Mouse (Mus musculus) T-helper 17 cell (primary cell): ENCODE results near the gene Usp39.

Source experiments
- in situ Hi-C, 2 experiments: fragments of 300-600 bp; cut with MboI, MseI; formaldehyde crosslinking; loops; 1 replicate in 1 of 2; 2 replicates in 1 of 2; pipeline ENCODE4 v1.15.1; 2025; ENCODE audit warnings: high pct_unique_total_duplicates in 2 of 2

The Usp39 gene

DNA sequence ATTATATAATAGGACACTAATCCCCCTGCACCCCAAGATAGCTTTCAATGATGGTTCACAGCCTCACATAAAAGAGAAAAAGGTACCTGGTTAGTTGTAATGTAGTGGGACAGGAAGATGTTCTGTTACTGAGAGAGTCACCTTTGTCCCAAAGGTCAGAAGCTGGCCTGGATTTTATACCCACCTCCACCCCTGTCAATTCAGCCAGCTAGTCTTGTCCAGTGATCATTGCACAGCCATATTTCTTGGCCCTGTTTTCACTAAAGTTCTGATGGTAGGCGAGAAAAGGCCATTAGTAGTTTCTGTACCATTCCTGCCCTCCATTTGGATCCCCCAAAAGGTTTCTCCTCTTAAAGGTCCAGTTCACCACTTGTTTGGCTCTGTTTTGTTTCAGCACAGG, 9.0 kb upstream of the Usp39 start:
- in situ Hi-C loops: no loop called here

DNA sequence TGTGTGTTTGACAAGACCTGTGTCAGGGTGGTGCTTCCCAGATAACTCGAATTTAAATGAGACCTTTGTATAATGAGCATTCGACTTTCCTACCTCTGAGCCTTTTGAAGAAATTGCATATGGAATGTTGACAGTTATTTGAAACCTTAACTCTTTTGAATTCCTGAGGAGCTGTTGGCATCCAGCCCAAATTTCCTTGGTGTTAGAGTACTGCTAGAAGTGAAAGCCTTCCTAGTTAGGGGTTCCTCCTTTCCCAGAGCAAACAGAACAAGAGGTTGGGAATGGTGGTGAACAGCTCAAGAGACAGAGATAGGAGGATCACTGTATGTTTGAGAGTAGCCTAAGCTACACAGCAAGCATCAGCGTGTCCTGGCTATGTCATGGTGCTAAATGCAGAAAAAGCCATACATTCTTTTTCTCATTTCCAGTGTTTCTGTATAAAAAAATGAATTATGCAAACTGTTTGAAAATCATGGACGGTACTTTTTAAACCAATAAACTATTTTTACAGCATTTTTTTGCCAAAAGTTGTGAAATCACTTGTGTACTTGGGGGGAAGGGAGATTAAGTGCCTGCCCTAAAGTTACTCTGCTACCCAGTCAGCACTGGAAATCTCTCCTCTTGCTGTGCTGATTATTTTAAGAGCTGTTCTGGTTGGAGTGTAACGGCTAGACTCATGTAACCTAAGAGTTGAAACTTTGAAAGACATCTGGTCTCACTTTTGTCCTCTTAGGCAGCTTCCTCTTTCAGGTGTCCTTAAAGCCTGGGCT, 7.8 kb upstream of the Usp39 start:
- in situ Hi-C loops: no loop called here

DNA sequence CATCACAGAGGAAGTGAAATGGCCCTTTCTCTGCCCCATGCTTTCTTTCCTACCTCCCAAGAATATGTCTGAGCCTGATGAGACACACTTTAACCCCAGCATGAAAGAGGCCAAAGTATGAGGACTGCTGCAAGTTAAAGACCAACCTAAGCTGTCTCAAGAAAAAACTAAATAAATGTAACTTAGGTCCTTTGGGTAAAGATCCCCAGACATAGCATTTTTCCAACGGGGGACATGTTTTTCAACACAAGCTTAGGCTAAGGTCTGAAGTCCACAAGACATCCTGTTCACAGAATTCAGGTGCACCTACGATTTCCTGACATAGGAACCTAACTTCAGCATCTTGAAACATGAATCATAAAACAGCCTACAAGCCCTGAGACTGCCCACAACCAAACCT, 5.2 kb upstream of the Usp39 start:
- in situ Hi-C loops: no loop called here

DNA sequence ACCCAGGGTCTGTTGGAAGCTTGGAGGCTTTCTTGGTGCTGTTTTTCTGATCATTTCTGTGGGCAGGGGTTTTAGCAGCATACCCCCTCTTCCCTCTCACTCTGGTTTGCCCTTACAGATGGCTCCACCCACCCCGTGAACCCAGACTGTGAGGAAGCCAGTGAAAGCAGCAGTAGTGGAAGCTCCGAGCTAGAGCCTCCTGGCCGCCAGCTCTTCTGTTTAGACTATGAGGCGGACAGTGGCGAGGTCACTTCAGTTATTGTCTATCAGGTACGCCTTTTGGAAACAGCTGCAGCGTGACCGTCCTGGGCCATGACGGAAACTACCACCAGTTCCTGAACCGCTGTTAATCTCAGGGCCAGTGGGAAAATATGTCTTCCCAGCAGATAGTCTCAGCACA, 3.4 kb upstream of the Usp39 start:
- in situ Hi-C loops: loop anchor here in 1 of 2 experiments (5.0 to 25.0 kb wide), 2 partner anchors 204 to 761 kb away; no protein-coding TSS in a partner anchor

DNA sequence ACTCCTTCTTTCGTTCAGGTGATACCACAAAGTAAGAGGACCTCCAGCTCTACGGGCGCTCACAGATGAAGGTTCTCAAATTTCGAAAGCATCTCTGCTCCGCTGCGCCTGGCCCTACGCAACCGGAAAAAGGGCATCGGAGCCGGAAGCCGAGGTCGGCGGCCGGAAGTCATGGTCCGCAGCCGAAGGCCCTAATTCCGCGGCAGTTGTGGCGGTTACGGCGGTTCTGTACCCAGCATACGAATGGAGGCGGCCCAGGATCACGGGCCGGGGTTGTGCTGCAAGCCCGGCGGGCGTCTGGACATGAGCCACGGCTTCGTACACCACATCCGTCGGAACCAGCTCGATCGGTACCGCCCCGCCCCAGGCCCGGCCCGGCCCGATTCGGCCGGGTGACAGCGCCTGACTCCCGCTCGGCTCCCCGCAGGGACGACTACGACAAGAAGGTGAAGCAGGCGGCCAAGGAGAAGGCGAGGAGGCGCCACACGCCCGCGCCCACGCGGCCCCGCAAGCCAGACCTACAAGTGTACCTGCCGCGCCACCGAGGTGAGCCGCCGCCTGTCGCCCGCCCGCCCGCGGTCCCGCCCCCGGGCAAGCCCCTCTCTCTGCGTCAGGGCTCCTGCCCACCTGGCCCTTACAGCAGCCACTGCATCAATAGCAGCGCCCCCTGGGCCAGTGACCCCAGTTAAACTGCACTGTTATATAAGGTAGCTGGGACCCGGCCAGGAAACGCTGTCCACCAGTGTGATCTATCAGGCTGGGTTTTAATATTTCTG, 2.4 kb upstream of the Usp39 start, which contains the start of gene 0610030E20Rik:
Gene 0610030E20Rik, plus strand, starts transcription at position 152 of the 776 bp plus-strand sequence.
- in situ Hi-C loops: loop anchor here in 1 of 2 experiments (5.0 to 25.0 kb wide), 2 partner anchors 205 to 760 kb away; no protein-coding TSS in a partner anchor

DNA sequence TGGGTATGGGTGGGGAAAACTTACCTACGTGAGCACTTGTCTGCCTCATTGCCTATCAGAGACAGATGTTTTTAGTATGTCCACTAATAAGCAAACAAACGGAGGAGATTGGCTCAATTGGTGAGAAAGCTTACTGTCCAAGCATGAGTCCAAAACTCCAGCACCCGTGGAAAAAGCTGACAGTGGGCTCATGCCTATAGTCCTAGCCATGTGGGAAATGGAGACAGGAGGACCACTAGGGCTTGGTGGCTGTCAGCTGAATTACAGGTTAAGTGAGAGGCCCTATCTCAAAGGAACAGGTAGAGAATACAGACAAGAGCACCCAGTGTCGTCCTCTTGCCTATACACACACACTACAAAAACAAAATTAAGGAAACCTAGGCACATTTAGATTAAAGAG, 1.3 kb upstream of the Usp39 start:
- in situ Hi-C loops: loop anchor here in 1 of 2 experiments (5.0 to 25.0 kb wide), 2 partner anchors 206 to 759 kb away; no protein-coding TSS in a partner anchor

DNA sequence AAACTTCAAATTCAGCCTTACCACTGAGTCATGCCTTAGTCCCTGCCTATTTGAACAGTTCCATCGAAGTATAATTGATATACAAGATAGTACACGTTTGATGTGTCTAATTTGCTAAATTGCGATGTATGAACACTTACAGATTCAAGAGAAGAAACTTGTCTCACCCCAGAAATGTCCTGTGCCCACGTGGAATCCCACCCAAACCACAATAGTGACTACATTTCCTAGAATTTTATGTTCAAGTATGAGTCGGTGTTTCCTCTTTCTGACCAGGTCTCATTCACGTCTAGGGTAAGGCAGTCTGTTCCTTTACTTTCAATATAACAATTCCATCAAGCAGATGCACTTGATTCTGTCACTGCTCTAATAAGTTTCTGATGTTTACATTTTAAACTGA, 649 bp upstream of the Usp39 start:
- in situ Hi-C loops: loop anchor here in 1 of 2 experiments (5.0 to 25.0 kb wide), 2 partner anchors 207 to 758 kb away; no protein-coding TSS in a partner anchor

DNA sequence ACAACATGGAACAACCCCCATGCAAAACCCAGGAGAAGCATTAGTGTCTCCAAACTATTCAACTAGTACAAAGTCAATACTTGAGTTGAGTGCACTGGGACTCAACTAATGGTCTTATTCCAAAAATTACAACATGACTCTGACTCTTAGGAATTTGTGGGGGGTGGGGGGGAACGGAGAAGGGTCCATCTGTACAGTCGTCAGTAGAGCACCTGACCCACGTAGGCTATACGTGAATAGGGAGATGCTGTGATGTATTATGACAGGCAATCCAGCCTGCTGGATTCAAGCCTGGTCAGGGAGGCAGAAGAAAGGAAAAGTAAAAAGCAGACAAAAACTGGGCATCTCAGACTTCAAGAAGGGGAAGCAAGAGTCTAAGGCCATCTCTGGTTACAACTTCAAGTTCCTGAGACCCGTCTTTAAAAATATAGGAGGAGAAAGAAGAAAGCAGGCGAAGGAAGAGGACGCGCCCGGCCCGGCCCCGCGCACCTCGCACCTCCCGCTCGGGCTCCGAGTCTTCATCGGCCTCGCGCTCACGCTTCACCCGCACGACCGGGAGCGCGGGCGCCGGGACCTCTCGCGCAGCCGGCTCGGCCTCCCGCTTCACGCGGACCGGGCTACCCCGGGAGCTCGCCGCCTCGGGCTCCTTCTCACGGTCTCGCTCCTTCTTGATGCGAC, 449 bp downstream of the Usp39 start:
- in situ Hi-C loops: loop anchor here in 1 of 2 experiments (5.0 to 25.0 kb wide), 2 partner anchors 208 to 757 kb away; no protein-coding TSS in a partner anchor

DNA sequence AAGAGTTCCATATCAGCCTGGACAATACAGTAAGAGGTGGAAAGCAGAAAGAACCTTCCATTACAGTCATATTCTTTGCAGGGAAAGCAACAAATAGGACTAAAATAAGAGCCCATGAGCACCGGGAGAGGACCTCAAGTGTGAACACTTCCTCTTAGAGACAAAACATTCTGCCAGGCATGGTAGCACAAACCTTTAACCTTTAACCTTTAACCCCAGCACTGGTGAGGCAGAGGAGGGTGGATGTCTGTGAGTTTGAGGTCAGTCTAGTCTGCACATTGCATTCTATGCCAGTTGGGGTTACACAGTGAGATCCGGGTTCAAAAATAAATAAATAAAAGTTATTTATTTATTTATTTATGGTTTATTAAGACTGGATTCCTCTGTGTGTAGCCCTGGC, 4.5 kb downstream of the Usp39 start:
- in situ Hi-C loops: loop anchor here in 1 of 2 experiments (25.0 kb wide), 1 partner anchor 753 kb away; no protein-coding TSS in a partner anchor

DNA sequence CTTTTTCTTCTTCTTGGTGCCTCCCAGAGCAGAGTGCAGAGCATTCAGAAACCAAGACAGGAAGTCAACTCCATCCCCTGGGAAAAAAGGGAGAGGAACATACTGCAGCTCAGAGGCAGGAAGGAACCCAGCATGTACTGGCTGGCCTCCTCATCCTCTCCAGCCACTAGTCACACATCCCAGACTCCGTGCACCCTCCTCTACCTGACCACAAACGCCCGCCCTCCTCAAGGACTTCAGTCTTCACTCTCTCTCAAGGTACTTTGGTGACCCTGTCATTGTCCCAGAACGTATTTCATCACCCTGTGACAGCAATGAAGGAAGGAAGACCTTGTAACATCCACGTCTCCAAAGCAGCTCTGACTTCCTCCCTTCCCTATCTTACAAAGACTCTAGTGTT, 11.9 kb downstream of the Usp39 start:
- in situ Hi-C loops: loop anchor here (10.0 to 25.0 kb wide), 2 partner anchors 708 to 746 kb away; no protein-coding TSS in a partner anchor

DNA sequence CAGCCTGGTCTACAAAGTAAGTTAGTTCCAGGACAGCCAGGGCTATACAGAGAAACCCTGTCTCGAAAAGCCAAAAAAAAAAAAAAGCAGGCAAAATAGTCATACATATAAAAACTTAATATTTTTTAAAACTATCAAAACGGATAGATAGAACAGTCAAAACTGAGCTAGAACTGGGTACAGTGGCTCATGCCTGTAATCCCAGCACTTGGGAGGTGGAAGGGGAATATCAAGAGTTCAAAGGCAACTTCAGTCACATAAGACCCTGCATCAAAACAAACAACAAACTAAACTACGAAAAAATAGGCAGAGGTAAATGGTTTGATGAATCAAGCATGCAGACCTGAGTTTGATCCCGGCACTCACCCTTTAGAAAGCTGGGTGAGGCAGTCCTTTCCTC, 14.9 kb downstream of the Usp39 start:
- in situ Hi-C loops: loop anchor here (10.0 to 25.0 kb wide), 2 partner anchors 705 to 743 kb away; no protein-coding TSS in a partner anchor

DNA sequence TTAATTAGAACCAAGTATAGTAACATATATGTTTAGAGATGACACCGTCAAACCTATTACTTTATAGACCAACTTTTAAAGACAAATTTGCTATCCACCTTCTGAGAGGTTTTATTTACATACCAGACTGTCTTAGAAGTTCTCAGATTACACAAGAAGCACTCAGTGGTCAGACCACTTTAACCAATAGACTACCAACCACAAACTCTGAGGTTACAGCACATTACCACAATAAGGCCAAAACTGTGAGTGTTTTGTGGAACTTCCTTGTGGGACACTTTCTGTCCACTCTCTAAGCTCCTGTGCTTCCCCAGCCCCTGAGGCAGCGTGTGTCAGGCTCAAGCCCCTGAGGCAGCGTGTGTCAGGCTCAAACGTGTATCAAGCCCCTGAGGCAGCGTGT, 16.0 kb downstream of the Usp39 start:
- in situ Hi-C loops: loop anchor here in 1 of 2 experiments (25.0 kb wide), 1 partner anchor 742 kb away; no protein-coding TSS in a partner anchor

DNA sequence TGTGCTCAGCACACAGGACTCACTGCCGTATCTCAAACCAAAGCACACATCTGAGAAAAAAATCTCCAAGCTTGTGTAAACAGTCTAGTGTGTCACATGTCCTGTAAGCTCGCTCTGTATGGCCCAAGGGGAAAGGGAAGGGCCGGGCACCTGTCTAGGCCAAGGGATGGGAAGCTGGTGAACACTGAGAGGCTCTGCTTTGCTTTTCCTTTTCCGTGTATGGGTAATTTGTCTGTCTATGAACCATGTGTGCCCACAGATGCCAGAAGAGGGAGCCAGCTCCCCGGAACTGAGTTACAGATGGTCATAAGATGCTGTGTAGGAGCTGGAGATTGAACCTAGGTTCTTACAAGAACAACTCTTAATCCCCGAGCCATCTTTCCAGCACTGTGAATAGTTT, 18.7 kb downstream of the Usp39 start:
- in situ Hi-C loops: loop anchor here in 1 of 2 experiments (25.0 kb wide), 1 partner anchor 739 kb away; no protein-coding TSS in a partner anchor

DNA sequence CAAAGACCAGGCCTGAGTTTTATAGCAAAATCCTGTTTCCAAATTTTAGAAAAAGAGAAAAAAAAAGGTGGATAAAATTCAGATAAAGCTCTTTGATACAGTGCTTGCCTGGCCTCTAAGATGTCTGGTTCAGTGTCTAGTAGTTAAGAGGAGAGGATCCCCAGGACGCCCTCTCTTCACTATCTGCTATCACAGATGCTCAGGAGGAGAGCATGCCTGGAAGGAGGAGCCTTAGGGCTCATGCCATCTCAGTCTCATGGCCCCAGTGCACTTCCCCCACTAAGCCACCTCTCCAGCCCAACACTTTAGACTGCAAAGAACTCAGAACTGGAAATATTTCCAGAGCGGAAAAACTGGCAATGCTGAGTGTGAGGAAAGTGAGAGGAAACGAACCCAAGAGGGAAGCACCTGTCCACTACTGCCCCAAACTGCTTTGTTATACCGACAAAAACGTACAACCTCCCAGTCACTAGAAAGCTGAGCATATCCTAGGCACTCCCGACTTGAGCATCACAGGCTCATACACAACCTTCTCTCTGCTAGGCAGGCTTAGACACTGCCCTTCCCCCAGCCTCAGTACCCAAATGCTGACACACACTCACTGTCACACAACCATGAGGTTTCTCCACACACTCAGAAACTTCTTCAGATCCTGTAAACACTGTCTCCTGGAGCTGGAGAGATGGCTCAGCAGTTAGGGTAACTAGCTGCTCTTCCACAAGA, 21.0 kb downstream of the Usp39 start:
- in situ Hi-C loops: no loop called here

DNA sequence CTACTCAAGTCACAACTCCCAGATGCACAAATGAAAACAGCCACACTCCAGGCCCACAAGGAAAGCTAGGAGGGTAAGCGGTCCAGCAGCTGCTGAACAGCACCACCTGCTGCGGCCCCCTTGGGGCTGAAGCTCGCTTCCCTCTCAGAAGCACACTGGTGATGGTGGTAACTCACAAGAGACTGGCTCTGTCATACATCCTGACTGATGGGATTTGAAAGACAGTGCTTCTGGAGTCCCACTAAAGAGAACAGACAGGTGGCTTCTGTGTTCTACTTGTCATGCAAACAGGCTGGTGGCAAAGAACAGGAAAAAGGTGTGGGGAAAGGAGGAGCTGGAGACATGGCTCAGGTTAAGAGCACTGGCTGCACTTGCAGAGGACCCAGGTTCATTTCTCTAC, 22.0 kb downstream of the Usp39 start:
- in situ Hi-C loops: no loop called here

DNA sequence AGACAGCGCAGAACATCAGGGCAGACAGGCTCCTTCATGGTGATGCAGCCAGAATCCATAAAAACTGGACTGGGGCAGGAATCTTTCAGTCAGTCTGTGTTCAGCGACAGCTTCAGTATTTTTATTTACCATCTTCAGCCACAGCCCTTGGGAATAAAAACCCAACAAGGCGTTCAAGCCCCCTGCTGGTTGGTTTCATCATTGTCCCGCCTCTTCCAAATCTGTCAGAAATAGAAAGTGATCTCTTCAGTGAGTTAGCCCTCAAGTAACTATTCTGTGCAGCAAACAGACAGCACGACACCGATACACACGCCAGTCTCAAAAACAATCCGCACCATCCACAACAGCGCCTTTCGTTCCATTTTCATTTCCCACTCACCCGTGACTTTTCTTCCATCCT, 26.0 kb downstream of the Usp39 start:
- in situ Hi-C loops: no loop called here

DNA sequence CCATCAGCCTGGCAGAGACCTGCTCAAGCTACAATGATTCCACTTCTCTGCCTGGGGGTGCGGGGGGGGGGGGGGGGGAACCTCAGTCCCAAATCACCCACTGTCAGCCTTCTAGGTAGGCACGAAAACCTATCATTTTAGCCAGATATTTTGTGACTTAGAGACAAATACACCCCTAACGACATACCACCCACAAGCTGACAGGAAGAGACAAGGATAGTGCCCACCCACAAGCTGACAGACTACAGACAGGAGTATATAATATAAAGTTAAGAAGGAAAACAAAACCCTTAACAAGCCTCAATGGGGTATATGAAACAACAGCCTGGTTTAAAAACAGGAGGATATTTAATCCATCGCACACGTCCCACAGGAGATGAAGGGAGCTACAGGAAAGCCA, 26.5 kb downstream of the Usp39 start:
- in situ Hi-C loops: no loop called here

DNA sequence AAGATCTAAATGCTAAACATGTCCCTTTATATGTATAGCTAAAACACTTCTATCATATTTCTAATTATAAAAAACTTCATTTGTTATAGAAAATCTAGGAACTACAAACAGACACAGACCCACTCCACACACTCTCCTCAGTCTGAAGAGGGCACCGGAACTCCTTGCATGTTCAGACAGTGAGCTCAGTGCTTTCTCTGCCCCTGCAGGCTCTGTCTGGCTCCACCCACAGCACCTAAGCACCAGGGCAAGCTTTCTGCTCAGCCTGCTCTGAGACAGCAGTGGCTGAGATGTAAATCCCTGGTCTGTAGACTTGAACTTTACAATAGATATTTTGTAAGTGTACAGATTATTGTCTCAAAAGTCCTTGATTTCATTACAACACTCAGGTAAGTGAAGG, 28.9 kb downstream of the Usp39 start:
- in situ Hi-C loops: no loop called here

DNA sequence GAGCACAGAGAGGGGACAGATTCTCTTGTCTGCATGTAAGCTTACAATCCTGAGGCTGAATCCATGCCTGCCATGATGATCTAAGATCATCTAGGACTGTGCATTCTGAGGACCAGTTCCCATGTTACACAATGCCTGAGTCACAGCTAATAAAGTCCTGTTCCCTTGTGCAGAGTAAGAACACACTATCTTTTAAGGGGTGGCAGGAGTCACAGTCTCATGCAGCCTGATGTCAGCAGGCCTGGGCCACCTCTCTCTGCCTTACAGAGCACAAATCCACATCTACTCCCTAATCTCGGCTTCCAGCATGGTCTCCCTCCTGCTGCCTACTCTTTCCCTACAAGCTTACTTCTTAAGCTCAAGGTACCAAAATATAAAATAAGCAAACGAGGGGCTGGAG, 29.6 kb downstream of the Usp39 start:
- in situ Hi-C loops: no loop called here

DNA sequence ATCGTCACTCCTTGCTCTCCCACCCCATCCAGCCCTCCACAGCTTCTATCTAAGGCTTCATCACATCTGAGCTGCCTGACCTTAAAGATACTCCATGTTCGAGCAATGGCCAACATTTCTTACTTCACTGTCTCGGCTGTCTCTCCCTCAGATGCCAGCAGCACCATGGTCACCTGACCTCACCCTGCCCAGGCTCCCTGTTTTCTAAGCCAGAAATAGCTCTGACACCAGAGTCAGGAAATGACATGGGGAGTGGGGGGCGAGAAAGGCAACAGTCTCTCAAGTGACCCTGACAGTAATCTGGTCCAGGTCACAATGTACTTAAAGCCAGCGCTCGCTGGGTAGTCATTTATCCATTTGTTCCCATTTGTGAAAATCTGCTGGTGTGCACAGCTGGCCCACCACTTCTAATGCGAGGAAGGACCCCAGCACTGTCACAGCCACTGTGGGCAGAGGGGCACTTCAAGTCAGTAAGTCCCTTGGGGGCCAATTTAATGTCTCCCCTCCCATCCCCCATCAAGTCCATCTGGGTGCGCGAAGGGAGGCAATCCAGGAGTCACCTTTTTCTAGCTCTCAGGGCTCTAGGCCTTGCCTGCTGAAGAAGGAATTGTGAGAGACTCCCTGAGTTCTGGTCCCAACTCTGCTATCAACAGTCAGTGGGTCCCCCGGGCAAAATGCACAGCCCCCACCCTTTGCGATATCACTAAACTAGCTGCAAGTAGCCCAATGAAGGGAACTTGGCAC, 31.7 kb downstream of the Usp39 start:
- in situ Hi-C loops: no loop called here
